Mouse (Mus musculus) neural tube, embryonic 14.5 days (tissue): ENCODE data around the gene Zfp738. TPM values are rescaled to one million over a fixed set of nuclear protein-coding genes. Genes with fewer than 3 reads are reported as not detected.
"Not testable (repeated sequence)": the region's sequence is repeated elsewhere in the genome, so short reads cannot be mapped to it uniquely, and the experiment has no call there.

ENCODE experiments used
- ATAC-seq: fragments of 200-750 bp; cut with Nextera tagmentation; 2 replicates; pipeline ENCODE4 v1.8.0; 2017; ENCODE audit warnings: low read depth, mild to moderate bottlenecking, moderate TSS enrichment, moderate library complexity
- H3K27ac ChIP-seq: fragments of 300-500 bp; sonication (generic); 2 replicates; pipeline ENCODE4 v1.5.1; 2014; ENCODE audit warnings: low read depth, mild to moderate bottlenecking, control low read depth, low read length, moderate library complexity, mixed read lengths
- H3K27me3 ChIP-seq: fragments of 300-500 bp; sonication (generic); 2 replicates; pipeline ENCODE4 v1.6.1; 2014; ENCODE audit warnings: low read length; ENCODE audit not compliant: control insufficient read depth, insufficient read depth
- H3K36me3 ChIP-seq: fragments of 300-500 bp; sonication (generic); 2 replicates; pipeline ENCODE4 v1.6.1; 2014; ENCODE audit warnings: low read length, mixed read lengths; ENCODE audit not compliant: control insufficient read depth, insufficient read depth
- H3K4me1 ChIP-seq: fragments of 300-500 bp; sonication (generic); 2 replicates; pipeline ENCODE4 v1.6.1; 2014; ENCODE audit warnings: low read length; ENCODE audit not compliant: control insufficient read depth, insufficient read depth
- H3K4me2 ChIP-seq: fragments of 300-500 bp; sonication (generic); 2 replicates; pipeline ENCODE4 v1.6.1; 2014; ENCODE audit warnings: mild to moderate bottlenecking, low read depth, low read length, control low read depth
- H3K4me3 ChIP-seq: fragments of 300-500 bp; sonication (generic); 2 replicates; pipeline ENCODE4 v1.5.1; 2014; ENCODE audit warnings: low read depth, low read length, control low read depth, mixed read lengths
- H3K9ac ChIP-seq: fragments of 300-500 bp; sonication (generic); replicated peaks from 2 replicates; pipeline ENCODE4 v1.6.1; 2014; ENCODE audit warnings: low read depth, mild to moderate bottlenecking, control low read depth, low read length, mixed read lengths
- H3K9me3 ChIP-seq: fragments of 300-500 bp; sonication (generic); 2 replicates; pipeline ENCODE4 v1.6.1; 2016; ENCODE audit warnings: low read length; ENCODE audit not compliant: control insufficient read depth
- WGBS: fragments of 180-500 bp; shearing (Covaris S2); extraction: QIAGEN DNeasy Blood & Tissue Kit; methylation state at CpG from one replicate; pipeline ENCODE4 v1.1.7; 2014; 5-methylcytosine and 5-hydroxymethylcytosine counted together
- polyA plus RNA-seq: library from polyadenylated mRNA; unstranded; fragments of >200 nt; fragmentation: Nextera tagmentation; extraction: Ambion mirVana; gene quantifications from 2 replicates; pipeline ENCODE4 v1.2.1, GENCODE M21; 2014

Zfp738 gene
- 15.2 and 17.3 TPM in 2 replicates for polyA plus RNA-seq

- Histone ChIP-seq H3K4me3 (no peak within 1 kb of the TSS), H3K9ac (no peak within 1 kb of the TSS), H3K4me2 (no peak within 1 kb of the TSS), H3K27ac (no peak within 1 kb of the TSS), H3K9me3 (no peaks in the 10 kb centered on the region), H3K36me3 (no peaks in the 10 kb centered on the region), H3K4me1 (peaks cover 3% of the 10 kb centered on the region; the same call in 1 of the 2 replicates), H3K27me3 (no peaks in the 10 kb centered on the region)
- 84% methylated on average over 4 of the region's 4 CpGs for WGBS
- no peak for ATAC-seq
Observed at GRCm38 (mm10) chr13:67686971-67687370, at the start of gene Zfp738. TSS of gene Zfp738 (minus strand) at chr13:67687071.

GRCm38 (mm10) chr13:67734391-67734790 lies 47.5 kb upstream of the Zfp738 start:
- not testable (repeated sequence) for ATAC-seq, H3K9me3 ChIP-seq, H3K4me1 ChIP-seq, H3K27ac ChIP-seq, H3K27me3 ChIP-seq, H3K4me2 ChIP-seq, H3K9ac ChIP-seq, H3K4me3 ChIP-seq, H3K36me3 ChIP-seq
- WGBS, result 90% methylated on average over 9 of the region's 9 CpGs

- Histone ChIP-seq H3K4me2 (peak overlapping the region; percentile 66), H3K4me3 (peak overlapping the region; percentile 53), H3K9ac (peak overlapping the region; percentile 67)
- H3K9me3 ChIP-seq, H3K27ac ChIP-seq, H3K36me3 ChIP-seq, H3K27me3 ChIP-seq, H3K4me1 ChIP-seq: not testable (repeated sequence)
- peak; percentile 65 for ATAC-seq
- WGBS, result 49% methylated on average over 4 of the region's 4 CpGs
Observed at GRCm38 (mm10) chr13:67729441-67729840, 42.6 kb upstream of the Zfp738 start.

GRCm38 (mm10) chr13:67728641-67729318 lies 41.9 kb upstream of the Zfp738 start, which contains the start of gene Zfp65:
TSS of gene Zfp65 (minus strand) at chr13:67729173.
- Histone ChIP-seq H3K9me3 (no peaks in the 10 kb centered on the region), H3K4me2 (peak within 1 kb of the TSS; percentile 66), H3K4me1 (no peaks in the 10 kb centered on the region), H3K9ac (peak within 1 kb of the TSS; percentile 67), H3K27ac (no peak within 1 kb of the TSS), H3K27me3 (no peaks in the 10 kb centered on the region), H3K4me3 (peak within 1 kb of the TSS; percentile 53), H3K36me3 (no peaks in the 10 kb centered on the region)
- 2% methylated on average over 19 of the region's 21 CpGs for WGBS
- ATAC-seq, result peak; percentile 85

- Histone ChIP-seq H3K4me2 (peak overlapping the region; percentile 66), H3K36me3 (no peaks in the 10 kb centered on the region), H3K9me3 (no peaks in the 10 kb centered on the region), H3K27me3 (no peaks in the 10 kb centered on the region), H3K4me1 (0 out of 2 replicates have a peak, but pooled peaks cover 3% of the 10 kb centered on the region), H3K9ac (no peak overlapping the region), H3K4me3 (peak overlapping the region; percentile 53), H3K27ac (no peak overlapping the region)
- 77% methylated on average over 1 of the region's 1 CpGs for WGBS
- ATAC-seq, result no peak
Observed at GRCm38 (mm10) chr13:67728106-67728505, 41.2 kb upstream of the Zfp738 start.

GRCm38 (mm10) chr13:67725331-67725730 lies 38.5 kb upstream of the Zfp738 start:
- not testable (repeated sequence) for ATAC-seq, H3K27me3 ChIP-seq, H3K4me1 ChIP-seq, H3K9me3 ChIP-seq, H3K27ac ChIP-seq, H3K4me2 ChIP-seq, H3K4me3 ChIP-seq, H3K36me3 ChIP-seq, H3K9ac ChIP-seq
- WGBS, result 71% methylated on average over 2 of the region's 2 CpGs

GRCm38 (mm10) chr13:67723848-67724479 lies 37.1 kb upstream of the Zfp738 start:
- H3K4me2 ChIP-seq, result peak overlapping the region; percentile 60
- peak overlapping the region; percentile 64 for H3K9ac ChIP-seq
- under 1% methylated on average over 17 of the region's 17 CpGs for WGBS

GRCm38 (mm10) chr13:67683841-67684240 lies 3.0 kb downstream of the Zfp738 start:
- H3K9ac ChIP-seq, H3K27ac ChIP-seq, H3K36me3 ChIP-seq, H3K4me1 ChIP-seq, H3K27me3 ChIP-seq, H3K9me3 ChIP-seq: not testable (repeated sequence)
- Histone ChIP-seq H3K4me2 (peak overlapping the region; percentile 43), H3K4me3 (peak overlapping the region; percentile 57)
- ATAC-seq, result peak; percentile 25
- 74% methylated on average over 2 of the region's 2 CpGs for WGBS

More at GRCm38 (mm10) chr13:67723848-67724479, 37.1 kb upstream of the Zfp738 start:
- peak; percentile 96 for ATAC-seq
- H3K9me3 ChIP-seq, result no peaks in the 10 kb centered on the region
- 0 out of 2 replicates have a peak, but pooled peaks cover 4% of the 10 kb centered on the region for H3K4me1 ChIP-seq
- H3K36me3 ChIP-seq, result no peaks in the 10 kb centered on the region
- H3K27ac ChIP-seq, result peak overlapping the region; percentile 55; the same call in 1 of the 2 replicates
- peak overlapping the region; percentile 71 for H3K4me3 ChIP-seq
- H3K27me3 ChIP-seq, result no peaks in the 10 kb centered on the region
